Mouse (Mus musculus) spleen, adult 2 months (tissue): ENCODE data around the gene Itgb7. TPM values are rescaled to one million over a fixed set of nuclear protein-coding genes. Genes with fewer than 3 reads are reported as not detected.

Experiments used
- DNase-seq, 2 experiments: peaks; one replicate each; pipeline versions ENCODE4 v3.0.0 to v3.0.0-alpha.2; 2012 to 2021; ENCODE audit warnings: low spot score in 2 of 2, low read depth in 1 of 2
- H3K27ac ChIP-seq: fragments of 200-500 bp; 2 replicates; pipeline ENCODE4 v1.5.1; 2012; ENCODE audit warnings: low read length, inconsistent platforms; ENCODE audit not compliant: insufficient read depth
- H3K27me3 ChIP-seq: fragments of 200-500 bp; 2 replicates; pipeline ENCODE4 v1.6.1; 2012; ENCODE audit warnings: mild to moderate bottlenecking, moderate library complexity, low read length, inconsistent platforms; ENCODE audit not compliant: control insufficient read depth, insufficient read depth
- H3K36me3 ChIP-seq: fragments of 200-500 bp; 2 replicates; pipeline ENCODE4 v1.6.1; 2012; ENCODE audit warnings: mild to moderate bottlenecking, low read length, inconsistent platforms; ENCODE audit not compliant: control insufficient read depth, insufficient read depth
- H3K4me1 ChIP-seq: fragments of 200-500 bp; 2 replicates; pipeline ENCODE4 v1.6.1; 2011; ENCODE audit warnings: inconsistent platforms; ENCODE audit not compliant: control insufficient read depth, insufficient read depth, insufficient read length
- H3K4me3 ChIP-seq: fragments of 200-500 bp; 2 replicates; pipeline ENCODE4 v1.5.1; 2011; ENCODE audit warnings: mild to moderate bottlenecking, inconsistent platforms; ENCODE audit not compliant: insufficient read depth, insufficient read length; ENCODE audit errors: extremely low read depth
- CTCF ChIP-seq: fragments of 200-500 bp; IDR thresholded peaks from 2 replicates; pipeline ENCODE4 v1.5.1; 2011; ENCODE audit warnings: mild to moderate bottlenecking, inconsistent platforms; ENCODE audit not compliant: insufficient read depth, insufficient read length, insufficient replicate concordance; ENCODE audit errors: extremely low read depth
- POLR2A ChIP-seq: fragments of 200-500 bp; IDR thresholded peaks from 2 replicates; pipeline ENCODE4 v1.6.1; 2011; ENCODE audit warnings: low read depth, low read length, inconsistent platforms
- WGBS: fragments of 180-500 bp; shearing (Covaris S2); methylation state at CpG from one replicate; pipeline ENCODE4 v1.1.7; 2018; 5-methylcytosine and 5-hydroxymethylcytosine counted together
- polyA plus RNA-seq: library from polyadenylated mRNA; depleted of rRNA; stranded (reverse); fragments of >200 nt; gene quantifications from 2 replicates; pipeline ENCODE4 v1.2.3, GENCODE M21; 2012; rRNA removed

Itgb7 gene
- 127 and 143 TPM in 2 replicates for polyA plus RNA-seq

- Histone ChIP-seq H3K4me3 (peak within 1 kb of the TSS; percentile 69), H3K36me3 (0 out of 2 replicates have a peak, but pooled peaks cover 4% of the 10 kb centered on the region), H3K27ac (peak within 1 kb of the TSS; percentile 84), H3K27me3 (no peaks in the 10 kb centered on the region), H3K4me1 (peaks cover 40% of the 10 kb centered on the region)
- 8% methylated on average over 6 of the region's 6 CpGs for WGBS
- TF ChIP-seq CTCF (no peak), POLR2A (peak; percentile 62; the same call in 1 of the 2 replicates)
- peak in 1 of 2 experiments; percentile 81 for DNase-seq
These were observed at the start of gene Itgb7 for GRCm38 (mm10) chr15:102231748-102232147. TSS of gene Itgb7 (minus strand) at chr15:102231944.

GRCm38 (mm10) chr15:102280623-102281022, 48.9 kb upstream of the Itgb7 start:
- H3K4me3 ChIP-seq = no peak overlapping the region
- peaks cover 11% of the 10 kb centered on the region for H3K4me1 ChIP-seq
- no peak for TF ChIP-seq CTCF
- TF ChIP-seq POLR2A = no peak
- peaks cover 4% of the 10 kb centered on the region; the same call in 1 of the 2 replicates for H3K36me3 ChIP-seq
- 94% methylated on average over 19 of the region's 19 CpGs for WGBS
- no peak overlapping the region for H3K27ac ChIP-seq
- H3K27me3 ChIP-seq = no peaks in the 10 kb centered on the region
- no peak for DNase-seq

GRCm38 (mm10) chr15:102279783-102280520, 48.2 kb upstream of the Itgb7 start:
- Histone ChIP-seq H3K4me1 (peaks cover 11% of the 10 kb centered on the region), H3K27ac (peak overlapping the region; percentile 80), H3K36me3 (peaks cover 4% of the 10 kb centered on the region; the same call in 1 of the 2 replicates), H3K27me3 (no peaks in the 10 kb centered on the region), H3K4me3 (peak overlapping the region; percentile 92)
- TF ChIP-seq CTCF (no peak), POLR2A (no peak)
- no peak for DNase-seq
- WGBS = 27% methylated on average over 13 of the region's 13 CpGs

- Histone ChIP-seq H3K4me1 (peaks cover 11% of the 10 kb centered on the region), H3K36me3 (peaks cover 4% of the 10 kb centered on the region; the same call in 1 of the 2 replicates), H3K27me3 (no peaks in the 10 kb centered on the region), H3K4me3 (peak within 1 kb of the TSS; percentile 92), H3K27ac (peak within 1 kb of the TSS; percentile 80)
- 1% methylated on average over 65 of the region's 65 CpGs for WGBS
- TF ChIP-seq CTCF = no peak
- TF ChIP-seq POLR2A = peak; percentile 83
- DNase-seq = peak; percentile 76 to 77
These were observed 47.5 kb upstream of the Itgb7 start, which contains the start of gene Mfsd5 for GRCm38 (mm10) chr15:102279092-102279782. TSS of gene Mfsd5 (plus strand) at chr15:102279454.

- WGBS = 35% methylated on average over 7 of the region's 7 CpGs
- Histone ChIP-seq H3K27ac (peak overlapping the region; percentile 55), H3K4me3 (peak overlapping the region; percentile 63), H3K36me3 (peaks cover 4% of the 10 kb centered on the region; the same call in 1 of the 2 replicates), H3K4me1 (peaks cover 11% of the 10 kb centered on the region), H3K27me3 (no peaks in the 10 kb centered on the region)
- TF ChIP-seq CTCF = no peak
- TF ChIP-seq POLR2A = no peak
- DNase-seq = no peak
These were observed 47.0 kb upstream of the Itgb7 start for GRCm38 (mm10) chr15:102278726-102279091.

- TF ChIP-seq POLR2A = no peak
- peaks cover 4% of the 10 kb centered on the region; the same call in 1 of the 2 replicates for H3K27me3 ChIP-seq
- H3K4me3 ChIP-seq = no peak overlapping the region
- WGBS = 79% methylated on average over 6 of the region's 6 CpGs
- DNase-seq = no peak
- no peaks in the 10 kb centered on the region for H3K36me3 ChIP-seq
- H3K27ac ChIP-seq = no peak overlapping the region
- peaks cover 2% of the 10 kb centered on the region; the same call in 1 of the 2 replicates for H3K4me1 ChIP-seq
These were observed 42.4 kb upstream of the Itgb7 start for GRCm38 (mm10) chr15:102273982-102274716.
